Mouse (Mus musculus) adrenal gland, postnatal 14 days (tissue): ENCODE measurements at regions not wholly inside any gene's neighbourhood (a gene's known extent, or its start where the extent isn't known, plus 50 kb on each side); places are given as distances from the start of the nearest gene placed in this dataset.

Source experiments
- DNase-seq: peaks from one replicate; pipeline ENCODE4 v3.0.0; 2021; ENCODE audit warnings: mixed read lengths

DNA sequence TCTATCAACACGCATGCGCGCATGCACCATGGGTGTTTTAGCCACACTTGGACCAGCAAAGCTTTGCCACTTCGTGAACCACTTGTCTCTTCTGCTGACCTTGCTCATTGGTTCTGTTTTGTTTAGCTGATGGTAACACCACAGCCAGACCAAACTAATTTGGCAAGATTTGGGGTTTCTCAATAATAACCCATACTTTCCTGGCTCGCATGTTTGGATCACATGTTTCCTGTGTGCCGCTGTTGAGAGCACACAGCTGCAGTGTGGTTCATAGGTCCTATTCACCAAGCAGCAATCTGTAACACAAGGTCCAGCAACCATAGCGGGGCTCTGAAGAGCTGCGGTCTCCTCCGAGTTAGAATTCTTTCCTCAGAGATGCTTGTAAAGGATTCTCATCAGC, 126.4 kb upstream of the Gas1 start:
- DNase-seq: no peak

GRCm38 (mm10) chr13:60305028-60305810, 128.1 kb upstream of the Gas1 start:
- no peak for DNase-seq

- DNase-seq: peak; percentile 66
These were observed 131.1 kb upstream of the Gas1 start for GRCm38 (mm10) chr13:60308062-60308801.

GRCm38 (mm10) chr13:60309482-60309881, 132.3 kb upstream of the Gas1 start:
- DNase-seq: no peak

GRCm38 (mm10) chr13:60309926-60310325, 132.8 kb upstream of the Gas1 start:
- DNase-seq: peak; percentile 76

- peak; percentile 37 for DNase-seq
These were observed 135.4 kb upstream of the Gas1 start for GRCm38 (mm10) chr13:60312397-60313085.

DNA sequence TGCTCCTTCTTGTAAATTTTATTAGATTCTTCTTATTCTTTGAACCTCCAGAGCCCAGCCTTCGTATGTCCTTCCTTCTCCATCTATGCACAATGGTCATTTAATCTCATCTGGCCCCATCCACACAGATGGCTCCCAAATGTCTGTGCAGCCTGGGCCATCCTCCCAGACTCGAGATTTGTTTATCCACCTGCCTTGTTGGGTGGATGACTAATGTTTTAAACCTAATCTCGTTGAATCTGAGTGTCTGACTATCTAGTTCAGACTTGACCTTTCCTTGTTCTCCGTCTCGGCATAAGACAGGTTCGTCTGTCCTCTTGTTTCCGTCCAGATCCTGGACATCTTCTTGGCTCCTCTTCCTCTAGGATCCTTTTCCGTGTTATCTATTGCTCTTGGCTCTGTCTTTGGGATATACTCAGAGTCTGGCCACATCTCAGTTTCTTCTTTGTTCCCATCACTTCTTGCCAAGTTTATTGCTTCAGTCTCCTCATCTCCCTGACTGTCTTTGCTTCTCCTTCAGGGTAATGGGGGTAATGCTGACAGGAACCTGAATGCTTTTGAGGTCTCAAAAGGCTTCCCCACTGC, 141.4 kb upstream of the Gas1 start:
- no peak for DNase-seq

DNA sequence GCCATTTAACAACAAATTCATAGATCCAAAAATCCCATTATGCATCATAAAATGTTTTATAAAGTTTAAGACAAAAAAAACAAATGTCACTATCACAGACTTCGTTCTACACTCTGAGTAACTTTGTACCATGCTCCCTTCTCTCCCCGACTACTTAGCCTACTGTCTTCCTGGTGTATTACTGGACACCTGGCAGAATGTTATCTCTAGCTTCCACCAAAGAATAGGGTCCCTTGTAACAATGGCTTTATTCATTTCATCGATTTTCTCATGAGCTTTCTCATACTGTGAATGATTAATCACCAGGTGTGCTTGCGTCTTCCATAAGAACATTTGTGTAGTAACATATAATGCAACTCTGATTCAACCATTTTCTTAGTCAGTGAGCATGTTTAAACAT, 142.1 kb upstream of the Gas1 start:
- no peak for DNase-seq

- DNase-seq: no peak
These were observed 142.9 kb upstream of the Gas1 start for GRCm38 (mm10) chr13:60319861-60320602.

DNA sequence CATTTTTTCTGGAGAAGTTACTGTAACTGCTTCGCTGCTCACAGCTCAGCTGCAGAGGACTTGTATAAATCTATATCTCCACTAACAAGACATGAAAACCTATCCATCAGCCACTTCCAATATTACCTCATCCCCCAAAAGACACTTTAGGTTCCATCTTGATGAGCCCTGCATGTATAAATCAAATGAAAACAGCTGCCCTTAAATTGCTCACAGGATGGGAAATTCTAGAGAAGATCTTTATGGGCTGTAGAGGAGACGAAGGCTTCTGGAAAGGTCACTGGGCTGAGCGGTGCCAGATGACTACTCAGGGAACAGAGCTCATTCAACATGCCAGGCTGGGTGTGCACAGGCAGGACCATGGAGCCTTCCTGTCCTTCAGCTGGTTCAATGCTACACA, 145.4 kb upstream of the Gas1 start:
- DNase-seq: peak; percentile 37

- no peak for DNase-seq
These were observed 153.5 kb upstream of the Gas1 start for GRCm38 (mm10) chr13:60330475-60331258.

GRCm38 (mm10) chr13:60336196-60336595, 159.0 kb upstream of the Gas1 start:
- DNase-seq: no peak

- no peak for DNase-seq
These were observed 160.2 kb upstream of the Gas1 start for GRCm38 (mm10) chr13:60337383-60337782.

GRCm38 (mm10) chr13:60338107-60338506, 160.9 kb upstream of the Gas1 start:
- peak; percentile 56 for DNase-seq

DNA sequence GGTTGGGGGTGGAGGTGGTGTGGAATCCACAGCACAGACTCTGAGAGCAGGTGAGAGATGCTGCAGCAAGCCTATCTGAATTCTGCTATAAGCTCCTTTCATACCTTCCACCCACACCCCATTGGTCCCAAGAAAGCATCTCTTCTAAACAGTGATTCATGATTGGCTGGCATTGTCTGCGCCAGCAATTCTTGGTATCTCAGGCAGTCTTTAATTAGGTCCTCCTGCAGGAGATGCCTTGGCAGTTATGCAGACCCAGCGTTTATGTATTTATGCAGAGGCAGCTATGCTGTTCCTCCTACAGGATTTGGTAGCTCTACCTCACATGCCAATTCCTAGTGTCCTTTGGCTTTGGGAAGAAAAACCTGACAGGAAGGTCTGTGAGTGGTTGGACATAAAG, 162.9 kb upstream of the Gas1 start:
- no peak for DNase-seq

DNA sequence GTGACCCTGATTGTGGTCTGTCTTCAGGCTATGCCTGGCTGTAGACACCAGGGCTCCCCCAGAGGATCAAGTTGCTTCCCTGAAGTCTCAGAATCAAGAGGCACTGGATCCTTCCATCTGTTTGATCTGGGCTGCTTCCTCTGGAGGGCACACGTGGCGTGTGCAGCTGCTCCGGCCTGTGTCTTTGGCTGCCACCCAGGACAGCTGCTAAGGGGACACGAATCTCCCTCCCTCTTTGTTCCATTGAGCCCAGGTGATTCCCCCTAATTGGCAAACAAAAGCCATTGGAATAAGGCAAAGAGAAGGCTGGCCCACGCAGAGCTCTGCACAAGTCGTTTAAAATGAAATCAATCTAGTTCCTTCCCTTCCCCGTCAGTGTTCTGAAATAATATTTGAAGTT, 170.7 kb upstream of the Gas1 start:
- DNase-seq: peak; percentile 25

- no peak for DNase-seq
These were observed 171.3 kb upstream of the Gas1 start for GRCm38 (mm10) chr13:60348438-60348837.

GRCm38 (mm10) chr13:60355707-60356490, 178.7 kb upstream of the Gas1 start:
- no peak for DNase-seq

GRCm38 (mm10) chr13:60358408-60359060, 181.4 kb upstream of the Gas1 start:
- DNase-seq: peak; percentile 15
